Mouse (Mus musculus) liver, adult 2 months (tissue): Measurements from ENCODE around the gene Csnk1e. TPM values are rescaled to one million over a fixed set of nuclear protein-coding genes. Genes with fewer than 3 reads are reported as not detected.

Experiments used
- DNase-seq: peaks from one replicate; pipeline ENCODE4 v3.0.0-alpha.2; 2011; ENCODE audit warnings: low read depth, low spot score; ENCODE audit errors: extremely low read depth
- H3K27ac ChIP-seq: fragments of 200-500 bp; replicated peaks from 2 replicates; pipeline ENCODE4 v1.5.1; 2012; ENCODE audit warnings: low read depth, mild to moderate bottlenecking, control low read depth, inconsistent platforms, low read length; ENCODE audit not compliant: insufficient read depth
- H3K27me3 ChIP-seq: fragments of 200-500 bp; 2 replicates; pipeline ENCODE4 v1.6.1; 2012; ENCODE audit warnings: mild to moderate bottlenecking, moderate library complexity, low read length, inconsistent platforms; ENCODE audit not compliant: control insufficient read depth, insufficient read depth
- H3K36me3 ChIP-seq: fragments of 200-500 bp; 2 replicates; pipeline ENCODE4 v1.6.1; 2012; ENCODE audit warnings: low read length, inconsistent platforms; ENCODE audit not compliant: control insufficient read depth, insufficient read depth
- H3K4me1 ChIP-seq: fragments of 200-500 bp; 2 replicates; pipeline ENCODE4 v1.6.1; 2011; ENCODE audit warnings: low read length; ENCODE audit not compliant: control insufficient read depth, insufficient read depth
- H3K4me3 ChIP-seq: fragments of 200-500 bp; 2 replicates; pipeline ENCODE4 v1.5.1; 2011; ENCODE audit warnings: low read depth, mild to moderate bottlenecking, control low read depth, low read length, moderate library complexity; ENCODE audit not compliant: insufficient read depth
- H3K79me2 ChIP-seq: fragments of 200-500 bp; 2 replicates; pipeline ENCODE4 v1.6.1; 2012; ENCODE audit warnings: inconsistent platforms, mild to moderate bottlenecking, low read length, moderate library complexity; ENCODE audit not compliant: control insufficient read depth, insufficient read depth
- H3K9ac ChIP-seq: fragments of 200-500 bp; 2 replicates; pipeline ENCODE4 v1.6.1; 2012; ENCODE audit warnings: low read depth, mild to moderate bottlenecking, control low read depth, inconsistent platforms, low read length
- CTCF ChIP-seq: fragments of 200-500 bp; IDR thresholded peaks from 2 replicates; pipeline ENCODE4 v1.5.1; 2011; ENCODE audit warnings: low read depth, low read length, control low read depth
- POLR2A ChIP-seq: fragments of 200-500 bp; IDR thresholded peaks from 2 replicates; pipeline ENCODE4 v1.6.1; 2011; ENCODE audit warnings: low read length, control low read depth; ENCODE audit not compliant: insufficient read depth; ENCODE audit errors: extremely low read depth
- WGBS: fragments of 180-500 bp; shearing (Covaris S2); methylation state at CpG from one replicate; pipeline ENCODE4 v1.1.7; 2018; 5-methylcytosine and 5-hydroxymethylcytosine counted together
- polyA plus RNA-seq: library from polyadenylated mRNA; depleted of rRNA; stranded (reverse); fragments of >200 nt; gene quantifications from 2 replicates; pipeline ENCODE4 v1.2.3, GENCODE M21; 2012
- total RNA-seq: library from RNA; depleted of rRNA; stranded (reverse); fragments of >200 nt; gene quantifications from 2 replicates; pipeline ENCODE4 v1.2.3, GENCODE M21; 2014

Gene Csnk1e
- total and polyA plus RNA-seq, 2 experiments, result 4.3 to 6.6 TPM

DNA sequence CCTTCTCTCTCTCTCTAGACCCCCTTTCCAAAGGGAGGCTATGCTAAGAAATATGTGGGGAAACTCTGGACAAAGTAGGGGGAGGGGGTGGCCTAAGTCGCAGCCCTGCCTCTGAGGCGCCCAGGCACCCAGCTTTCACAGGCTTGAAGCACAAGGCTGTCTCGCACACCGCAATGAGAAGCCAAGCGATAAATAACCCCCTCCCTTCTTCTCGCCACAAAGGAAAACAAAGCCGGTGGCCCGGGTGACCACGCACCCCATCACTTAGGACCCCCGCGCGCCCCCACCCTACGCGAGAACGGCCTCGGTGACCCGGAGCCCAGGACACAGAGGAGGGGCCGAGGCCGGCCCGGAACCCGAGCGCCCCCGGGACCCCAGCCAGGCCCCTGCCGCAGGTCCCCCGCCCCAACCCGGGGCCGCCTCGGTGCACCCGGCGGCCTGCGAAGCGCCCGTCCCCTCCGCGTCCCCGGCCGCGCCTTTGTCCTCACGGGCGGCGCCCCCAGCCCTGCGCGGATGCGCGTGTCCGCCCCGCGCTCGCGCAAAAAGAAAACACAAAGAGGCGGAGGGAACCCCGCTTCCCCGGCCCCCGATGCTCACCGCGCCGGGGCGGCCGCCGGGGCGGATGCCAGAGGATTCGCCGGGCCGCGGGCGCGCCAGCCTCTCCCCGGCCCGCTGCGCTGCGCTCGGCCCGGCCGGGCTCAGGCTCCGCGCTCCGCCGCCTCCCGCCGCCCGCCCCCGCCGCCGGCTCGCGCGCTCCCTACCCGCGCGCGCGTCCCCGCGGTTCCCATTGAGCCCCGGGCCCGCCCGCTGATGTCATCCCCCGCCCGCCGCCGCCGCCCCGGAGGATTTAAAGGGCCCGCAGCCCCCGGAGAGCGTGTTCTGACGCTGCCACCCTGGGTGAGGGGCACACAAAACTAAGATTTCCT, 13.8 kb downstream of the Csnk1e start:
- no peaks in the 10 kb centered on the region for H3K36me3 ChIP-seq
- H3K27ac ChIP-seq, result peak overlapping the region; percentile 49
- H3K4me3 ChIP-seq, result peak overlapping the region; percentile 79
- TF ChIP-seq POLR2A, result no peak
- H3K79me2 ChIP-seq, result no peaks in the 10 kb centered on the region; the same call in 1 of the 2 replicates
- WGBS, result under 1% methylated on average over 88 of the region's 107 CpGs
- no peak for DNase-seq
- H3K9ac ChIP-seq, result peak overlapping the region; percentile 88
- peaks cover 12% of the 10 kb centered on the region for H3K4me1 ChIP-seq
- H3K27me3 ChIP-seq, result no peaks in the 10 kb centered on the region

DNA sequence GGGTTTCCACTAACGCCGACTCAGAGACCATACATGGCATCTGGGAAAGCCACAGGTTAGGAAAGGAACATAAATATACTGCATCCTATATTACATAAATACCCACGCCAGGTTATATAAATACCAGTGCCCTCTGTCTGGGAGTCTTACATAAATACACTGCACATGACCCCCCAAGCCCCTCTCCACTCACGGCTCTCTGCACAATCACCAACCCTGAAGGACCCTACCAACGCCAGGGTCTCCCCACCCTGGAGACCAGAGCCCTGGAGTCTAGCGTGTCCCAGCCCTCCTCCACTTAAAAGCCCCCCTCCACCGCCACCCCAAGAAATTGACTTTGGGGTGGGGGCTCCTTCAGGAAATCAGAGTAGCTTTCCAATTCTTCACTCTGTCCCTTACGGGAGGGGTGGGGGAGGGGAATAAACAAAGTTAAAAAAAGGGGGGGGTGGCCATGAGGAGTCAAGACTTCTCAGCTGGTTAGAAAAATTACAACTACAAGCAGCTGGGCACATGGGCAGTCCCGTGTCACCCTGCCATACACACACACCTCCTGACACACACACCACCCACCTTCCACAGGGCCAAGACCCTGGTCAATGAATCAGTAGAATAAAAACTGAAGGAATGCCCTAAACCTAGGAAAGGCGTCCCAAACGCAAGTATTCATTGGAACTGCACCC, 14.6 kb downstream of the Csnk1e start:
- Histone ChIP-seq H3K9ac (peak overlapping the region; percentile 88), H3K79me2 (no peaks in the 10 kb centered on the region; the same call in 1 of the 2 replicates), H3K36me3 (no peaks in the 10 kb centered on the region), H3K27me3 (no peaks in the 10 kb centered on the region), H3K27ac (0 out of 2 replicates have a peak overlapping the region, but pooled peaks have one; percentile 23), H3K4me3 (peak overlapping the region; percentile 79), H3K4me1 (peaks cover 16% of the 10 kb centered on the region)
- WGBS, result 54% methylated on average over 11 of the region's 11 CpGs
- no peak for DNase-seq
- TF ChIP-seq POLR2A (no peak), CTCF (no peak)

DNA sequence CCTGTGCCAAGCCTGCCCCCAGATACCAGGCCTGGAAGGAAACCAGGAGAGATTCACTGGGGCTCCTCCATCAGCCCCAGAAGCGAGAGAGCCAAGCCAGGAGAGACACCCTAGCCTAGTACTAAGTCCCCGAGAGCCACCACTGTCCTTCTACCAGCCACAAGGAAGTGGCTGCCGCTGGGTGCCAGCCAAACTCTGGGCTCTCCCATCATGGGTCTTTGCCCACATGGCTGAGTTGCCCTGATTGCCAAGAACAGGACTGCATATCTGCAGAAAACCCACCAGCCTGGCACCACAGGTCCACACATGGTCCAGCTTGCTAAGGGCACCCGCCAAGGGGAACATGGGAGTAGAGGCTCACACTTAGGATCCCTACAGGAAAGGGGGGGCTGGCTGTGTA, 15.1 kb downstream of the Csnk1e start:
- Histone ChIP-seq H3K4me3 (no peak overlapping the region), H3K36me3 (no peaks in the 10 kb centered on the region), H3K79me2 (no peaks in the 10 kb centered on the region; the same call in 1 of the 2 replicates), H3K27me3 (no peaks in the 10 kb centered on the region), H3K4me1 (peaks cover 21% of the 10 kb centered on the region), H3K9ac (peak overlapping the region; percentile 31; the same call in 1 of the 2 replicates), H3K27ac (0 out of 2 replicates have a peak overlapping the region, but pooled peaks have one; percentile 19)
- TF ChIP-seq CTCF (no peak), POLR2A (no peak)
- WGBS, result 58% methylated on average over 4 of the region's 4 CpGs
- DNase-seq, result no peak

DNA sequence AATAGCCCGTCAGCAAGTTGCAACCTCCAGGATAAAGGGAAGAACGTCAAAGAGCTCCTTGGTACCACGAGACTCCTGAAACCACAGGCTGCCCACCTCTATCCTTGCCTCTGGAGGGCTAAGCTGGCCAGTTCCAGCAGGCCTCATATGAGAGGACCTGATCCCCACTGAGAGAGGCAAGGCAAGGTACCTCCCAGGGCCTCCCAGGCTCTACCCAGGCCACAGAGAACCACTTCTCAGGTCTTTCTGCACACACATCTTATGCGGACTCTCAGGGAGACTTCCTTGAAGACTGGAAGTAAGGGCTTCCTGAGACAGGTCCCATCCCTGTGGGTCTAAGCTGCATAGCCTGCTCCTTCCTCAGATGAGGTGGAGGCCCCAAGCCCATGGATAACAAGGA, 16.0 kb downstream of the Csnk1e start:
- Histone ChIP-seq H3K27ac (no peak overlapping the region), H3K79me2 (no peaks in the 10 kb centered on the region; the same call in 1 of the 2 replicates), H3K36me3 (no peaks in the 10 kb centered on the region), H3K9ac (no peak overlapping the region), H3K27me3 (no peaks in the 10 kb centered on the region), H3K4me1 (peaks cover 22% of the 10 kb centered on the region), H3K4me3 (no peak overlapping the region)
- 78% methylated on average over 4 of the region's 4 CpGs for WGBS
- DNase-seq, result no peak
- no peak for TF ChIP-seq CTCF
- TF ChIP-seq POLR2A, result no peak

DNA sequence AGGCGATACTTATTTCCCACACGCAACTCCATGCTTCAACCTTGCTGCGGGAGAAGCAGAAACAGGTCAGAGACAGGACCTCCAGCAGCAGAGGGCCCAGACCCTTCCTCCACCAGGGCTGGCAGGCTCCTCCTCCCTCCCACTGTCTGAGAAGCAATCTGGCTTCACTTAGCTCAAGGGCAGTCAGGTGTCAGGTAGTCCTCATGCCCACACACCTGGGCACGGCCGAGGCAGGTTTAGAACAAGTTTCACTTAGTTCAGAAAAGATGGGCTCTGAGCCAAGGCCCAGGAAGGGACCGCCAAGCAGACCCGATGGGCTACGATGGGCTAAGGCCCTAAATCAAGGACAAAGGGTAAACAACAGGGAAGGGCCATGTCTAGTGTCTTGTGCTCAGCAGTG, 16.6 kb downstream of the Csnk1e start:
- WGBS, result 83% methylated on average over 8 of the region's 8 CpGs
- peaks cover 22% of the 10 kb centered on the region for H3K4me1 ChIP-seq
- TF ChIP-seq CTCF, result no peak
- TF ChIP-seq POLR2A, result no peak

More for the DNA sequence above, 16.6 kb downstream of the Csnk1e start:
- no peaks in the 10 kb centered on the region; the same call in 1 of the 2 replicates for H3K79me2 ChIP-seq
- H3K9ac ChIP-seq, result peak overlapping the region; percentile 18
- H3K27me3 ChIP-seq, result no peaks in the 10 kb centered on the region
- H3K4me3 ChIP-seq, result no peak overlapping the region
- H3K27ac ChIP-seq, result no peak overlapping the region; the same call in 1 of the 2 replicates
- H3K36me3 ChIP-seq, result no peaks in the 10 kb centered on the region
- DNase-seq, result no peak
